Mouse (Mus musculus): ENCODE measurements around the gene Trmt44.

DNA sequence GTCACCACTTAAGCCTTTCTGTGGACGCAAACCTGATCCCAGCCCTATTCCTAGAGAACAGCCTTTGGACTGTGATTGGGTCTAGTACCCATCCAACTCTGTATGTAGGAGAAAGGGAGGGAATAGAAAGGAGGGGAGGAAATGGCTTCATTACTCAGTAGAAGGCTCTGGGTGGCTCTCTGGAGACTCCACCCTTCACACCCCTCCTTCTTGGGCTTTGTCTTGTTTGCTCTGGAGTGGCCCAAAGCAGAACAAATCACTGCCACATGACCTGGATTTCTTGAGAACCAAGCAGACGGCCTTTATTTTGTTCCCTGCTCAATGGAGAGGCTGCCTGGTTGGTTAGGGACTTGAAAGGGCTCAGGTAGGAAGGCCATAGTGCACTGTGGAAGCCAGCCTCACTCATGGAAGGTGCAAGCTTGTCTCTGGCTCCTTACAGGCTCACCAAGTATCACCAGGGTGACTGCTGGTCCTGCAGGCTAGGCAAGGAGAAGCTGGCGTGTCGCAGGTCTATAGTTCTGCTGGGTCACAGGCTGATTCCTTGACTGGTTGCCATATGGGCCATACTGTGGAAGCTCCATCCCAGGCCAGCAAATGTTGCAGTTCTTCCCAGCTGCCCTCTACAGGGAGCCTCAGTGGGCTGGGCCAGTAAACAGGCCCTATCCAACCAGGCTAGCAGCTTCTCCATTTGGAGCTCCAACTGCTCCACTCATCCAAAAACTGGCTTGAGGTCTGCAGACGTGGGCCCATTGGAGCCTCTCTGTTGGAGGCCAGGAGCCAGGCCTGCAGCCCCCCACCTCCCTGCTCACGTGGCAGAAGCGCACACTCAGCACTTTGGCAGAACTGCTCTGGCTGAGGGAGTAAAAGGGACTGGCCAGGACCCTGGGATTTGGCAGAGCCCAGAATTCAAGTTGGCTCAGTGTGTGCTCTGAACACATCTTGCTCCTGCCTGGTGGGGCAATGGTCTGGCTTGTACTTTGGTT, 22.7 kb downstream of the Trmt44 start:
- TF ChIP-seq POLR2A (IDR thresholded peaks at IDR 0.05; ENCODE audit: extremely low read depth, insufficient read depth, low read length) = no peak
- no peak for TF ChIP-seq CTCF (IDR thresholded peaks at IDR 0.05; ENCODE audit: low read depth, low read length)
